In genomic region chr11:33992938-33993337, GRCm38 (mm10) we compare ENCODE assay signal across 10 mouse cellular contexts. TPM values are rescaled to one million over a fixed set of nuclear protein-coding genes. Genes with fewer than 3 reads are reported as not detected.
A peak's percentile ranks its signal among the peaks of the same experiment; 100 is the strongest.
DNase-seq lines count a peak whose midpoint lies in the region; ATAC-seq lines count a peak whose summit lies in the region.
"Had no signal": no experiment of that assay in that cellular context is flagged by ENCODE, and none has a peak within 500 bp of the region (broad histone marks: within the 10 kb centered on the region; RNA-seq: fewer than 3 reads in every experiment).

TSS of gene Kcnip1 (minus strand) at chr11:33993152.

- no peaks in the 10 kb centered on the region for H3K9me3 ChIP-seq in kidney, embryonic 15.5 days (replicated peaks)
- H3K9me3 ChIP-seq in forebrain, embryonic 14.5 days (replicated peaks; ENCODE audit: control insufficient read depth, low read length): no peaks in the 10 kb centered on the region

- H3K9ac ChIP-seq in kidney, embryonic 15.5 days: no peak within 1 kb of the TSS; the same call in 1 of the 2 replicates
- H3K9ac ChIP-seq in forebrain, embryonic 14.5 days (ENCODE audit: low read length): no peak within 1 kb of the TSS

- H3K4me3 ChIP-seq in kidney, embryonic 15.5 days (replicated peaks): peak within 1 kb of the TSS; percentile 5
- H3K4me3 ChIP-seq in forebrain, embryonic 14.5 days (ENCODE audit: low read depth, low read length): no peak within 1 kb of the TSS
- H3K4me3 ChIP-seq: erythroblast, embryonic 14.5 days; myocyte had no signal

- peak within 1 kb of the TSS; percentile 51 for H3K4me2 ChIP-seq in kidney, embryonic 15.5 days
- H3K4me2 ChIP-seq in forebrain, embryonic 14.5 days (ENCODE audit: low read length): peak within 1 kb of the TSS; percentile 25; the same call in 1 of the 2 replicates

- ATAC-seq in kidney, embryonic 15.5 days (replicated peaks; ENCODE audit: low FRiP score): peak; percentile 43; the same call in 1 of the 2 replicates
- peak; percentile 57; the same call in 1 of the 2 replicates for ATAC-seq in forebrain, embryonic 14.5 days

- peaks cover 27% of the 10 kb centered on the region for H3K27me3 ChIP-seq in kidney, embryonic 15.5 days
- no peaks in the 10 kb centered on the region for H3K27me3 ChIP-seq in forebrain, embryonic 14.5 days (replicated peaks; ENCODE audit: control insufficient read depth, insufficient read depth, low read length)

- WGBS in kidney, embryonic 15.5 days: 15% methylated on average over 12 of the region's 12 CpGs
- WGBS in forebrain, embryonic 14.5 days: 19% methylated on average over 12 of the region's 12 CpGs

- DNase-seq in kidney, postnatal 14 days: no peak
- peak; percentile 16 for DNase-seq in cerebellum, adult 11-12 months
- peak; percentile 60 for DNase-seq in forebrain, embryonic 14.5 days (ENCODE audit: low spot score)
- DNase-seq in layer of hippocampus, postnatal 36 days: no peak
- DNase-seq in retina, postnatal 1 day: peak; percentile 53
- DNase-seq in urinary bladder, postnatal 25 days (ENCODE audit: low spot score): no peak
- no peak for DNase-seq in thymus, postnatal 14 days

- peaks cover 14% of the 10 kb centered on the region for H3K4me1 ChIP-seq in kidney, embryonic 15.5 days
- peaks cover 3% of the 10 kb centered on the region; the same call in 1 of the 2 replicates for H3K4me1 ChIP-seq in forebrain, embryonic 14.5 days (ENCODE audit: control insufficient read depth, insufficient read depth, low read length)

- H3K36me3 ChIP-seq in kidney, embryonic 15.5 days: no peaks in the 10 kb centered on the region
- H3K36me3 ChIP-seq in forebrain, embryonic 14.5 days (ENCODE audit: control insufficient read depth, insufficient read depth, low read length): no peaks in the 10 kb centered on the region

- no peak within 1 kb of the TSS for H3K27ac ChIP-seq in kidney, embryonic 15.5 days
- H3K27ac ChIP-seq in forebrain, embryonic 14.5 days (ENCODE audit: low read depth, low read length): no peak within 1 kb of the TSS

RNA-seq across cellular contexts. Expression of gene Kcnip1, which starts in this region (rescaled TPM):
- polyA plus RNA-seq in kidney, embryonic 15.5 days (2015; fragmentation: Nextera tagmentation; extraction: Ambion mirVana): 1.4 and 1.5 TPM in 2 replicates
- polyA plus RNA-seq in forebrain, embryonic 14.5 days (2014; fragmentation: Nextera tagmentation; extraction: Ambion mirVana): 55.1 and 55.7 TPM in 2 replicates
- total RNA-seq in layer of hippocampus, postnatal 36 days (2021): 10 to 100 TPM; 20.6 to 21.0 TPM
- polyA plus RNA-seq: erythroblast, embryonic 14.5 days; myocyte had no signal

Comparison
In these comparisons a context has a peak if more than half of its experiments do, and no peak if none do; other contexts are left out.
1. RNA of gene Kcnip1 (polyA plus RNA-seq): 55.1 to 55.7 TPM in forebrain, embryonic 14.5 days; 1.4 to 1.5 TPM in kidney, embryonic 15.5 days; every median in the first group is over 10 times any median in the second.
2. DNase-seq: peak in cerebellum, adult 11-12 months (single experiment), forebrain, embryonic 14.5 days (single experiment) and retina, postnatal 1 day (single experiment); none in kidney, postnatal 14 days (single experiment), layer of hippocampus, postnatal 36 days (0 of 2), urinary bladder, postnatal 25 days (single experiment) and thymus, postnatal 14 days (single experiment).